Mouse (Mus musculus) bone marrow, adult 2 months (tissue): Measurements from ENCODE around the gene Gprc5d.

Source experiments
- CTCF ChIP-seq: fragments of 200-500 bp; IDR thresholded peaks from 2 replicates; pipeline ENCODE4 v1.5.1; 2011; ENCODE audit warnings: low read length, control low read depth; ENCODE audit not compliant: control insufficient read depth, insufficient read depth
- POLR2A ChIP-seq: fragments of 200-500 bp; IDR thresholded peaks from 2 replicates; pipeline ENCODE4 v1.6.1; 2011; ENCODE audit warnings: low read depth, mild to moderate bottlenecking, control low read depth, low read length, borderline replicate concordance; ENCODE audit not compliant: control insufficient read depth

- no peak for TF ChIP-seq POLR2A
- no peak for TF ChIP-seq CTCF
These were observed 40.4 kb upstream of the Gprc5d start for GRCm38 (mm10) chr6:135158509-135158908.
